Mouse (Mus musculus): ENCODE data around the gene Ccdc88c.

DNA sequence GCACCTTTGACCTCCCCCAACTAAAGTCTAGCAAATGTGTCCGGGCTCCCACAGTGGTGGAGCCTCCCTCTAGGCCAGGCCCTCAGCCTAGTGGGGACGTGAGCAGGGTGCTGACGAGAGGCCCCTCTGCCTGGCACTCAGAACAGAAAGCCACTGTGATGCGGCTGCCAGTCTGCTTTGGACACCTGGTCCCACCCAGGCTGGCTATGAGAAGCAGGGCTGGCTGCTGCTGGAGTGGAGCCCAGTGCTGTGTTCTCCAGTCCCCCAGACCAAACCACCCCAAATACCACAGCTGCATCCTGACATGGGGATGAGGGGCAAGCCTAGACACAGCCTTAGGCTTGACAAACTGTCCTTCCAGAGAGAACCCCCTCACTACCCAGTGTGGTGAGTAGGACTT is 42.4 kb downstream of the Ccdc88c start:
- no peak for TF ChIP-seq POLR2A (IDR thresholded peaks at IDR 0.05; ENCODE audit: insufficient read length, low read depth)
- TF ChIP-seq MAX (IDR thresholded peaks at IDR 0.05; ENCODE audit: low read depth), result no peak
- TF ChIP-seq USF1 (IDR thresholded peaks at IDR 0.05; ENCODE audit: low read depth), result no peak
- no peak for TF ChIP-seq POLR2AphosphoS2 (IDR thresholded peaks at IDR 0.05; ENCODE audit: insufficient read length, low read depth)
- no peak for TF ChIP-seq CEBPB (IDR thresholded peaks at IDR 0.05; ENCODE audit: insufficient read depth, poor library complexity, severe bottlenecking)
- TF ChIP-seq E2F4 (IDR thresholded peaks at IDR 0.05; ENCODE audit: insufficient read depth), result no peak
